Mouse (Mus musculus): ENCODE results near the gene Gsap.
"Not testable (repeated sequence)": the region's sequence is repeated elsewhere in the genome, so short reads cannot be mapped to it uniquely, and the experiment has no call there.

The Gsap gene

GRCm38 (mm10) chr5:21185764-21186685, at the start of gene Gsap:
Gsap (plus strand) TSS chr5:21186255.
- no peak for DNase-seq (ENCODE audit: extremely low read depth, low read depth, low spot score)

DNA sequence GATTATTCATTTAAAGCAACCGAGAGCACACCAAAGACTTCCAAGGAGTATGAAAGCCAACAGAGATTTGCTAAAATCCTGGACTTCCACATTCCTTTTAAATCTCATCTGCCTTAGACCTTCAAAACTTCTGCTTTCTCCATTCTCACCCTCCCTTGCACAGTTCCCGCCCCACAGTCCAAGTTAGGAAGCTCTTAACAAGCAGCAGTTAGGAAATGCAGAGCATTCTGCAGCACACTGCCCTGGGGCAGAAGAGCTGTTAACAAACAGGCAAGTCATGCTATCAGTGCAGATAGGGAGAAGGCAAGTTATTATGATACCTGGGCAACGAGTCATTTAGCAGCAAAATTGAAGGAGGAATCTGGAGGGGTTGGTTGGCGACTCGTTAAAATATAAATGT, 49.5 kb upstream of the Gsap start:
- DNase-seq (ENCODE audit: extremely low read depth, low read depth, low spot score) = no peak

DNA sequence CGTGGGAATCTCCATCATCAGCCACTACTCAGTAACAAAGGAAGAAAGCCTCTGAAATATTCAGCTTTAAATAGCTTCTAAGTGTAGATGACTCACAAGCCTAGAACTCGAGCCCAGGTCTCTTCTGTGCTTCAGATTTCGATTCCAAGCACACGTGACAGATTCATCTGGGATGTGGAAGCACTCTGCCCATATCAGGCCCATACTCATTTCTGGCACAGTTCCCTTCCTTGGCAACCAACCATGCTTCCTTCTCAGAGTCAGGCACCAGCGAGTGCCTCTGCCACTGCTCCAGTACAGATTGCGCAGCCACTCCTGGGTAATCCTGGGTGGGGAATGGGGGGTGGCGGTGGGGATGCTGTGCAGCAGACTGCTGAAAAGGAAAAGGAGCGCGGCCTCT, 46.5 kb upstream of the Gsap start:
- no peak for DNase-seq (ENCODE audit: extremely low read depth, low read depth, low spot score)

DNA sequence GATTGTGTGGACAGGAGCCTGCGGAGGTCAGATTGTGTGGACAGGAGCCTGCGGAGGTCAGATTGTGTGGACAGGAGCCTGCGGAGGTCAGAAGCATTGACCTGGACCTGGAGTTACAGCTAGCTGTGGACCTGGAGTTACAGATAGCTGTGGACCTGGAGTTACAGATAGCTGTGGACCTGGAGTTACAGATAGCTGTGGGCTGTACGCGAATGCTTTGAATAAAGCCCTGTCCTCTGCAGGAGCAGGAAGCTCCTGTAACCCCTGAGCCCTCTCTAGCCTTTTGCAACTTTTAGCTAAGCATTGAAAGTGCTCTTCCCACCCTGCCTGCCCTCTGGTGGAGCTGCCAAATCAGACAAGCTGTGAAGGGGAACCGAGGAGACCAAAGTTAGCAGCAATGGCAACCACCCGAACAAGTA, 44.9 kb upstream of the Gsap start:
- DNase-seq (ENCODE audit: extremely low read depth, low read depth, low spot score) = not testable (repeated sequence)

DNA sequence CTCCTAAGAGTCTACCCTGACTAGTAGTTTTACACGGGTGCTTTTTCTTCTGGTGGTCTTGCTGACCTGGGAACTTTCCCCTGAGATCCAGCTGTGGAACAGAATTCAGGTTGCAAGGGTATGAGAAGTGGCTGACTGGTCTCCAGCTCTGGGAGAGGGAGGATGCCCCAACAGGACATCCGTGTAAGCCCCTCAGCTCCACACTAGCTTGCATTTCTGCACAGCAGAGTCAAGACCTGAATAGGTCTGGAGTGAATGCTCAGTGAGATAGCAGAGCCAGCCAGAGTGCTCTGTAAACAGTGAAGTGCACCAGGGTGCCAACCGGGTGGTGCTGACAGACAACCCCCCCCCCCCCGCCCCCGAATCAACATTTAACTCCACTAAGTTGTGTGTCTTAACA, 44.4 kb upstream of the Gsap start:
- no peak for DNase-seq (ENCODE audit: extremely low read depth, low read depth, low spot score)

GRCm38 (mm10) chr5:21143032-21143431, 43.0 kb upstream of the Gsap start:
- DNase-seq (ENCODE audit: extremely low read depth, low read depth, low spot score) = no peak

DNA sequence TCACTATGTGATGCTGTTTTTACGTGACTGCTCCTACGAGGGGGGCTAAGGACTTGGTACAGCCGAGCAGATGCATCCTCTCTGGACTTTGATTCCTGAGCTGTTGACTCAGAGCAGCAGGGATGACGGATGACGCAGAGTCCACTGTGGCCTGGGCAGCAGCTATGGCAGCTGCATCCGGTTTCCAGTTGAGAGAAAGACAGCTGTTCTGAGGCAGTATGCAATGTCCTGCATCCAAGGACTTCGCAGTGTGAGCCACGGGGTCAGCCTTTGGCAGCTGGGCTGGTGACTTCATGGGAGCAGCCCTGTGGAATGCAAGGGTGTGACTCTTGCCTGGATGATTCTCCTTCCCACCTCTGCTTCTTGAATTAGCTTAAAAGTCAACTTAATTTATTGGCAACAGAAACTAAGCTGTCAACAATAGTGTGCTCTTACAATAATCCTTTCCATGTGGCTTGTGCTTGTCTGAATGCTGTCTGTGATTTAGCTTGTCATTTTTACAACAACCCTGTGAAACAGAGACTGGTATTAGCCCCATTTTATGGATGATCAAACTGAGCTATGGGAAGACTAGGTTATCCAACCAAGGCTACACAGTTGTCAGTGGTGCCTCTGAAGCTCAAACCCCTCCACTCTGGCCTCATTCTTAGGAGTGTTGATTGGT, 41.4 kb upstream of the Gsap start:
- no peak for DNase-seq (ENCODE audit: extremely low read depth, low read depth, low spot score)

- no peak for DNase-seq (ENCODE audit: extremely low read depth, low read depth, low spot score)
These were observed 37.7 kb upstream of the Gsap start for GRCm38 (mm10) chr5:21148358-21148757.

- DNase-seq (ENCODE audit: extremely low read depth, low read depth, low spot score) = no peak
These were observed 32.4 kb upstream of the Gsap start for GRCm38 (mm10) chr5:21153672-21154071.

GRCm38 (mm10) chr5:21156770-21157169, 29.3 kb upstream of the Gsap start:
- DNase-seq (ENCODE audit: extremely low read depth, low read depth, low spot score) = no peak

DNA sequence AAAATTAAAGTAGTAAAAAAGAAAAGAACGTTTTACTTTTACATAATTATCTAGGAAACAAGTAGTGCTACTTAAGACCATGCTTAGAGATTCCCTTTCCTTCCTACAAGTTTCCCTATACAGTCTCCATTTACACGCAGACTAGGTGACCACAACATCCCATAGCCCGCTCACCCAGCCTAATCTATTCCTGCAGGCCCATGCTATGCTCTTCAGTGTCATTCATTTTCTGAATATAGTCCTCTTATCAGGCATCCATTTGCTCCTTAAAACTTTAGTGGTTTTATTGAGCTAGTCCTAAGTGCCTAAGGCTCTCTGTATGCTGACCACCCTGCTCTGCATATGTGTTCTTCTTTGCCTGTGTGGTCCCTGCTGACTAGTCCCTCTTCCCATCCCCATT, 26.5 kb upstream of the Gsap start:
- DNase-seq (ENCODE audit: extremely low read depth, low read depth, low spot score) = no peak

- no peak for DNase-seq (ENCODE audit: extremely low read depth, low read depth, low spot score)
These were observed 25.3 kb upstream of the Gsap start for GRCm38 (mm10) chr5:21160781-21161180.

- DNase-seq (ENCODE audit: extremely low read depth, low read depth, low spot score) = no peak
These were observed 22.6 kb upstream of the Gsap start for GRCm38 (mm10) chr5:21163421-21163820.

- no peak for DNase-seq (ENCODE audit: extremely low read depth, low read depth, low spot score)
These were observed 17.2 kb upstream of the Gsap start for GRCm38 (mm10) chr5:21168689-21169345.

DNA sequence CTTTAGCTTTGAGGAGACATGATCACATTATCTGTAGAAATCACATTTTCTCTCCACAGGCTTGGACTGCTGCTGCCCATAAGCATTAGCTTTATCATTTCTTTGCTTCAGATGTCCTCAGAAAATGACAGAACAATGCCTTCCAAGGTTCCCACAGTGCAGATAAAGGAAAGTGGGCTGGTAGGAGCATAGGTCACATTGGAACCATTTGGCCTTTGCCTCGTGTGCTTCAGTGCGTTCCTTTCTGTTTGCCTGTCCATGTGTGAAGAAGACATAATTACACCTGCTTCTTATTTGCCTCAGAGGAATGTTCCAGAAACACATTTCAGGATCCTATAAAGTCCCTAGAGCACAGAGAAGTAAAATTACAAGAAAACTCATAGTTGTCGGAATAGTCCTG, 16.7 kb upstream of the Gsap start:
- no peak for DNase-seq (ENCODE audit: extremely low read depth, low read depth, low spot score)

GRCm38 (mm10) chr5:21169877-21170276, 16.2 kb upstream of the Gsap start:
- no peak for DNase-seq (ENCODE audit: extremely low read depth, low read depth, low spot score)

GRCm38 (mm10) chr5:21170440-21170839, 15.6 kb upstream of the Gsap start:
- no peak for DNase-seq (ENCODE audit: extremely low read depth, low read depth, low spot score)

- no peak for DNase-seq (ENCODE audit: extremely low read depth, low read depth, low spot score)
These were observed 15.2 kb upstream of the Gsap start for GRCm38 (mm10) chr5:21170898-21171297.

DNA sequence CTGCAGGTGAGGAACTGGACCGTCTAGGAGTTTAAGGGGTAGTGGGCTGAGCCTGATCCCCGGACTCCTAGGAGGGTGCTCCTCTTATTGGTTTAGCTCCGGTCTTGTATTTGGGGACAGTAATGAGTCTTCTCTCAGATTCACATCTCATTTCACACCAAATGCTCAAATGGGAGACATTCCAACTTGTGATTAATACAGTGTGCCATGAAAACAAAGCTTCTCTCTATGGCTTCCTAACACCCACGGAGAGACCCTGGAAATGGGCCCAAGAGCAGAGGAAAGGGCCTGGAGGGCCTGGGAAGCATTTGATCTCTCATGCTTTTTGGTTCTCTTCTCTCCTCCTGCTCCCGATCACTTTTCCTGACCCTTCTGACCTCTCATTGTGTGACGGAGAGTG, 14.7 kb upstream of the Gsap start:
- no peak for DNase-seq (ENCODE audit: extremely low read depth, low read depth, low spot score)

DNA sequence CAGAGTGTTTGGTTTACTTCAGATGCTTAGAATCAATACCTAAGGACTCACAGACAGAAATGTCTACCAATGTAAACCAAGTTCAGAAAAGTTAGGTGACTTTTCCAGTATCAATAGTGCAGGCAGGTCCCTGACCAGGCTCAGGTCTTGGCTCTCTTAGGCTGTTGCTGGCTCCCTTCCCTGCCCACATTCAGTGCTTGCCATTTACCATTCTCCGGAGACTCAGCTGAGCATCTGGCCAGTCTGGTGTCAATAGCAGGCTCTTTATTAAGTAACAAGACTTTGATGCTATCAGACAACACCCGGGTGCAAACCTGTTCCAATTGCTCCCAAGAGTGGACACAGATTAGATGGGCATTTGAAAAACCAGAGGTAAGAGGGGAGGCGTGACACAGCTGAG, 13.7 kb upstream of the Gsap start:
- no peak for DNase-seq (ENCODE audit: extremely low read depth, low read depth, low spot score)

GRCm38 (mm10) chr5:21175132-21176112, 10.6 kb upstream of the Gsap start:
- no peak for DNase-seq (ENCODE audit: extremely low read depth, low read depth, low spot score)

Data from fat pad, adult 2 months (tissue).